In genomic region chr6:100670880-100671344, GRCm38 (mm10) we compare ENCODE assay signal across 8 mouse cellular contexts. TPM values are rescaled to one million over a fixed set of nuclear protein-coding genes. Genes with fewer than 3 reads are reported as not detected.
DNase-seq lines count a peak whose midpoint lies in the region; ATAC-seq and TF ChIP-seq lines count a peak whose summit lies in the region.

Shq1 (minus strand) TSS chr6:100671157.

- H3K4me2 ChIP-seq in embryonic facial prominence, embryonic 15.5 days (replicated peaks) = peak within 1 kb of the TSS; percentile 92
- H3K4me2 ChIP-seq in limb, embryonic 14.5 days (replicated peaks; ENCODE audit: low read depth, low read length, severe bottlenecking) = peak within 1 kb of the TSS; percentile 97
- H3K4me2 ChIP-seq in midbrain, postnatal 0 days (ENCODE audit: low read depth, low read length, poor library complexity, severe bottlenecking) = peak within 1 kb of the TSS; percentile 95

- peak within 1 kb of the TSS; percentile 85 for H3K4me3 ChIP-seq in bone marrow, adult 2 months (replicated peaks; ENCODE audit: control insufficient read depth, low read depth, low read length)
- peak within 1 kb of the TSS; percentile 59 for H3K4me3 ChIP-seq in embryonic facial prominence, embryonic 15.5 days (replicated peaks)
- peak within 1 kb of the TSS; percentile 86 for H3K4me3 ChIP-seq in limb, embryonic 14.5 days (replicated peaks; ENCODE audit: low read length)
- peak within 1 kb of the TSS; percentile 58 for H3K4me3 ChIP-seq in midbrain, postnatal 0 days (ENCODE audit: low read depth, low read length)

- WGBS in bone marrow, adult 2 months = under 1% methylated on average over 49 of the region's 49 CpGs
- under 1% methylated on average over 49 of the region's 49 CpGs for WGBS in embryonic facial prominence, embryonic 15.5 days
- under 1% methylated on average over 49 of the region's 49 CpGs for WGBS in limb, embryonic 14.5 days
- under 1% methylated on average over 49 of the region's 49 CpGs for WGBS in midbrain, postnatal 0 days

- TF ChIP-seq POLR2A in bone marrow, adult 2 months (IDR thresholded peaks at IDR 0.05; ENCODE audit: borderline replicate concordance, control insufficient read depth, low read depth, low read length) = peak; percentile 45; the same call in 1 of the 2 replicates
- TF ChIP-seq POLR2A in limb, embryonic 14.5 days (IDR thresholded peaks at IDR 0.05; ENCODE audit: borderline replicate concordance, extremely low read depth, insufficient read depth, insufficient read length) = no peak

- no peaks in the 10 kb centered on the region for H3K27me3 ChIP-seq in embryonic facial prominence, embryonic 15.5 days
- H3K27me3 ChIP-seq in limb, embryonic 14.5 days (ENCODE audit: control insufficient read depth, insufficient read depth, low read length) = no peaks in the 10 kb centered on the region
- H3K27me3 ChIP-seq in midbrain, postnatal 0 days (ENCODE audit: insufficient read depth, low read length) = no peaks in the 10 kb centered on the region

- H3K9me3 ChIP-seq in embryonic facial prominence, embryonic 15.5 days (replicated peaks) = no peaks in the 10 kb centered on the region
- no peaks in the 10 kb centered on the region for H3K9me3 ChIP-seq in limb, embryonic 14.5 days (ENCODE audit: control insufficient read depth, low read length)
- no peaks in the 10 kb centered on the region for H3K9me3 ChIP-seq in midbrain, postnatal 0 days (ENCODE audit: low read length)

- DNase-seq in 416B (ENCODE audit: low read depth) = peak; percentile 90
- DNase-seq in heart, adult 8-10 months (ENCODE audit: low spot score) = peak; percentile 85
- peak; percentile 90 for DNase-seq in kidney, adult 9 months
- peak; percentile 91 for DNase-seq in limb, embryonic 14.5 days (ENCODE audit: low spot score)
- DNase-seq in midbrain, postnatal 0 days (ENCODE audit: low spot score) = peak; percentile 92
- peak; percentile 68 to 83 for DNase-seq in spleen, postnatal 14 days (ENCODE audit: low spot score in 2 of 2)

- 0 out of 2 replicates have a peak, but pooled peaks have one; percentile 2 for TF ChIP-seq CTCF in bone marrow, adult 2 months (IDR thresholded peaks at IDR 0.05; ENCODE audit: control insufficient read depth, insufficient read depth, low read length)
- peak; percentile 30 for TF ChIP-seq CTCF in midbrain, postnatal 0 days (IDR thresholded peaks at IDR 0.05)

- no peaks in the 10 kb centered on the region; the same call in 1 of the 2 replicates for H3K4me1 ChIP-seq in bone marrow, adult 2 months (ENCODE audit: control insufficient read depth, insufficient read depth, low read length)
- H3K4me1 ChIP-seq in embryonic facial prominence, embryonic 15.5 days = peaks cover 6% of the 10 kb centered on the region
- peaks cover 7% of the 10 kb centered on the region; the same call in 1 of the 2 replicates for H3K4me1 ChIP-seq in limb, embryonic 14.5 days (ENCODE audit: control insufficient read depth, insufficient read depth, low read length)
- H3K4me1 ChIP-seq in midbrain, postnatal 0 days (ENCODE audit: insufficient read depth, low read length) = no peaks in the 10 kb centered on the region; the same call in 1 of the 2 replicates

- peak within 1 kb of the TSS; percentile 25; the same call in 1 of the 2 replicates for H3K27ac ChIP-seq in bone marrow, adult 2 months (ENCODE audit: control insufficient read depth, insufficient read depth, low read depth, low read length, poor library complexity)
- no peak within 1 kb of the TSS for H3K27ac ChIP-seq in embryonic facial prominence, embryonic 15.5 days (replicated peaks)
- 0 out of 2 replicates have a peak within 1 kb of the TSS, but pooled peaks have one; percentile 26 for H3K27ac ChIP-seq in limb, embryonic 14.5 days (replicated peaks; ENCODE audit: low read depth, low read length)
- H3K27ac ChIP-seq in midbrain, postnatal 0 days (ENCODE audit: low read depth, low read length) = no peak within 1 kb of the TSS

- peak within 1 kb of the TSS; percentile 39 for H3K9ac ChIP-seq in embryonic facial prominence, embryonic 15.5 days
- peak within 1 kb of the TSS; percentile 66 for H3K9ac ChIP-seq in limb, embryonic 14.5 days (ENCODE audit: low read depth, low read length, severe bottlenecking)
- H3K9ac ChIP-seq in midbrain, postnatal 0 days (replicated peaks; ENCODE audit: low read length, poor library complexity, severe bottlenecking) = peak within 1 kb of the TSS; percentile 34

- peak; percentile 84 for ATAC-seq in embryonic facial prominence, embryonic 15.5 days (ENCODE audit: insufficient number of reproducible peaks, low FRiP score, low TSS enrichment, low read depth)
- ATAC-seq in limb, embryonic 14.5 days (ENCODE audit: low FRiP score, low read depth) = peak; percentile 92
- peak; percentile 94 for ATAC-seq in midbrain, postnatal 0 days (ENCODE audit: low FRiP score)

- no peaks in the 10 kb centered on the region for H3K36me3 ChIP-seq in embryonic facial prominence, embryonic 15.5 days
- H3K36me3 ChIP-seq in limb, embryonic 14.5 days (ENCODE audit: control insufficient read depth, insufficient read depth, low read length) = no peaks in the 10 kb centered on the region
- H3K36me3 ChIP-seq in midbrain, postnatal 0 days (ENCODE audit: insufficient read depth, low read length) = no peaks in the 10 kb centered on the region

RNA-seq across cellular contexts. Expression of gene Shq1, which starts in this region (rescaled TPM):
- polyA plus RNA-seq in bone marrow, adult 2 months (2011; ENCODE audit: insufficient read depth, insufficient read length, low replicate concordance, missing spikeins) = 3.3 and 6.4 TPM in 2 replicates
- polyA plus RNA-seq in embryonic facial prominence, embryonic 15.5 days (2015; fragmentation: Nextera tagmentation; extraction: Ambion mirVana) = 15.1 TPM in 2 replicates
- total RNA-seq in heart, adult 8-10 months (2022) = 1 to 10 TPM; 2.6 to 5.2 (median 3.6) TPM
- 8.7 and 9.5 TPM in 2 replicates for polyA plus RNA-seq in limb, embryonic 14.5 days (2012; rRNA removed)
- polyA plus RNA-seq in limb, embryonic 14.5 days (2014; fragmentation: Nextera tagmentation; extraction: Ambion mirVana) = 12.3 and 14.4 TPM in 2 replicates
- total RNA-seq in midbrain, postnatal 0 days (2014; rRNA removed) = 4.3 and 5.6 TPM in 2 replicates
- 3.7 and 5.6 TPM in 2 replicates for polyA plus RNA-seq in midbrain, postnatal 0 days (2015; fragmentation: Nextera tagmentation; extraction: Ambion mirVana)

Comparison
In these comparisons a context has a peak if more than half of its experiments do, and no peak if none do; other contexts are left out.
1. H3K27ac ChIP-seq: peak in bone marrow, adult 2 months (single experiment) and limb, embryonic 14.5 days (single experiment); none in embryonic facial prominence, embryonic 15.5 days (single experiment) and midbrain, postnatal 0 days (single experiment).
2. Peak in every context shown above with its lines, with median percentiles within 50 percentile points of each other: DNase-seq, H3K4me3 ChIP-seq, ATAC-seq, H3K4me2 ChIP-seq and H3K9ac ChIP-seq.